Mouse (Mus musculus): ENCODE data around the gene Hprt. TPM values are rescaled to one million over a fixed set of nuclear protein-coding genes. Genes with fewer than 3 reads are reported as not detected.
"Not testable (repeated sequence)": the region's sequence is repeated elsewhere in the genome, so short reads cannot be mapped to it uniquely, and the experiment has no call there.

The Hprt gene
- polyA plus RNA-seq, 1 experiment: 4.2 TPM

- no peak for TF ChIP-seq FLI1 (IDR thresholded peaks at IDR 0.05; ENCODE audit: low read length)
- TF ChIP-seq GATA1 (IDR thresholded peaks at IDR 0.05; ENCODE audit: borderline replicate concordance, low read length): no peak
- no peaks in the 10 kb centered on the region for H3K36me3 ChIP-seq (replicated peaks; ENCODE audit: low read length)
Observed at GRCm38 (mm10) chrX:52981378-52981777, 6.6 kb upstream of the Hprt start.

GRCm38 (mm10) chrX:52994726-52995125, 6.8 kb downstream of the Hprt start:
- H3K36me3 ChIP-seq (replicated peaks; ENCODE audit: low read length): peaks cover 19% of the 10 kb centered on the region
- not testable (repeated sequence) for H3K4me1 ChIP-seq; H3K4me3 ChIP-seq (replicated peaks); H3K9me3 ChIP-seq; H3K27me3 ChIP-seq (replicated peaks)

More at GRCm38 (mm10) chrX:52981378-52981777, 6.6 kb upstream of the Hprt start:
- Histone ChIP-seq H3K27me3 (replicated peaks) (peaks cover 4% of the 10 kb centered on the region), H3K4me3 (replicated peaks) (no peak overlapping the region), H3K4me1 (no peaks in the 10 kb centered on the region), H3K9me3 (no peaks in the 10 kb centered on the region)

- peaks cover 54% of the 10 kb centered on the region for H3K36me3 ChIP-seq (replicated peaks; ENCODE audit: low read length)
- H3K9me3 ChIP-seq: not testable (repeated sequence)
Observed at GRCm38 (mm10) chrX:53004887-53005286, 16.9 kb downstream of the Hprt start.

GRCm38 (mm10) chrX:53006062-53006461, 18.1 kb downstream of the Hprt start:
- Histone ChIP-seq H3K27me3 (replicated peaks) (no peaks in the 10 kb centered on the region), H3K4me1 (no peaks in the 10 kb centered on the region), H3K36me3 (replicated peaks; ENCODE audit: low read length) (peaks cover 55% of the 10 kb centered on the region), H3K4me3 (replicated peaks) (no peak overlapping the region), H3K9me3 (no peaks in the 10 kb centered on the region)
- no peak for TF ChIP-seq FLI1 (IDR thresholded peaks at IDR 0.05; ENCODE audit: low read length)
- TF ChIP-seq GATA1 (IDR thresholded peaks at IDR 0.05; ENCODE audit: borderline replicate concordance, low read length): no peak

More at GRCm38 (mm10) chrX:53004887-53005286, 16.9 kb downstream of the Hprt start:
- H3K27me3 ChIP-seq (replicated peaks); H3K4me1 ChIP-seq; H3K4me3 ChIP-seq (replicated peaks): not testable (repeated sequence)

- Histone ChIP-seq H3K36me3 (replicated peaks; ENCODE audit: low read length) (peaks cover 81% of the 10 kb centered on the region), H3K4me3 (replicated peaks) (no peak overlapping the region), H3K4me1 (no peaks in the 10 kb centered on the region), H3K9me3 (no peaks in the 10 kb centered on the region), H3K27me3 (replicated peaks) (no peaks in the 10 kb centered on the region)
- TF ChIP-seq GATA1 (IDR thresholded peaks at IDR 0.05; ENCODE audit: borderline replicate concordance, low read length) (no peak), FLI1 (IDR thresholded peaks at IDR 0.05; ENCODE audit: low read length) (no peak)
Observed at GRCm38 (mm10) chrX:53015549-53015948, 27.6 kb downstream of the Hprt start.

GRCm38 (mm10) chrX:53023021-53023420, 35.1 kb downstream of the Hprt start:
- Histone ChIP-seq H3K4me3 (replicated peaks) (no peak overlapping the region), H3K36me3 (replicated peaks; ENCODE audit: low read length) (peaks cover 40% of the 10 kb centered on the region), H3K27me3 (replicated peaks) (peaks cover 1% of the 10 kb centered on the region), H3K9me3 (no peaks in the 10 kb centered on the region), H3K4me1 (no peaks in the 10 kb centered on the region)
- TF ChIP-seq FLI1 (IDR thresholded peaks at IDR 0.05; ENCODE audit: low read length): no peak
- no peak for TF ChIP-seq GATA1 (IDR thresholded peaks at IDR 0.05; ENCODE audit: borderline replicate concordance, low read length)

- H3K27me3 ChIP-seq (replicated peaks); H3K9me3 ChIP-seq; H3K4me1 ChIP-seq; H3K4me3 ChIP-seq (replicated peaks): not testable (repeated sequence)
- H3K36me3 ChIP-seq (replicated peaks; ENCODE audit: low read length): peaks cover 31% of the 10 kb centered on the region
Observed at GRCm38 (mm10) chrX:53024268-53024667, 36.3 kb downstream of the Hprt start.

GRCm38 (mm10) chrX:53025471-53026223, 37.7 kb downstream of the Hprt start:
- Histone ChIP-seq H3K4me3 (replicated peaks) (no peak overlapping the region), H3K27me3 (replicated peaks) (peaks cover 2% of the 10 kb centered on the region), H3K4me1 (no peaks in the 10 kb centered on the region; the same call in 1 of the 2 replicates), H3K9me3 (no peaks in the 10 kb centered on the region), H3K36me3 (replicated peaks; ENCODE audit: low read length) (peaks cover 21% of the 10 kb centered on the region)
- no peak for TF ChIP-seq FLI1 (IDR thresholded peaks at IDR 0.05; ENCODE audit: low read length)
- no peak for TF ChIP-seq GATA1 (IDR thresholded peaks at IDR 0.05; ENCODE audit: borderline replicate concordance, low read length)

GRCm38 (mm10) chrX:53029559-53029958, 41.6 kb downstream of the Hprt start:
- no peaks in the 10 kb centered on the region for H3K9me3 ChIP-seq
- TF ChIP-seq FLI1 (IDR thresholded peaks at IDR 0.05; ENCODE audit: low read length) (no peak), GATA1 (IDR thresholded peaks at IDR 0.05; ENCODE audit: borderline replicate concordance, low read length) (no peak)
- no peak overlapping the region for H3K4me3 ChIP-seq (replicated peaks)
- H3K27me3 ChIP-seq (replicated peaks): peaks cover 2% of the 10 kb centered on the region
- no peaks in the 10 kb centered on the region; the same call in 1 of the 2 replicates for H3K4me1 ChIP-seq
- no peaks in the 10 kb centered on the region for H3K36me3 ChIP-seq (replicated peaks; ENCODE audit: low read length)

- peaks cover 3% of the 10 kb centered on the region for H3K27me3 ChIP-seq (replicated peaks)
- no peak overlapping the region for H3K4me3 ChIP-seq (replicated peaks)
- TF ChIP-seq FLI1 (IDR thresholded peaks at IDR 0.05; ENCODE audit: low read length) (no peak), GATA1 (IDR thresholded peaks at IDR 0.05; ENCODE audit: borderline replicate concordance, low read length) (no peak)
- no peaks in the 10 kb centered on the region for H3K36me3 ChIP-seq (replicated peaks; ENCODE audit: low read length)
- no peaks in the 10 kb centered on the region for H3K9me3 ChIP-seq
- H3K4me1 ChIP-seq: peaks cover 12% of the 10 kb centered on the region
Observed at GRCm38 (mm10) chrX:53038194-53038593, 50.3 kb downstream of the Hprt start.

- H3K4me1 ChIP-seq: peaks cover 15% of the 10 kb centered on the region
- peaks cover 3% of the 10 kb centered on the region for H3K27me3 ChIP-seq (replicated peaks)
- no peak overlapping the region for H3K4me3 ChIP-seq (replicated peaks)
- TF ChIP-seq FLI1 (IDR thresholded peaks at IDR 0.05; ENCODE audit: low read length): no peak
- no peak for TF ChIP-seq GATA1 (IDR thresholded peaks at IDR 0.05; ENCODE audit: borderline replicate concordance, low read length)
- no peaks in the 10 kb centered on the region for H3K9me3 ChIP-seq
- no peaks in the 10 kb centered on the region for H3K36me3 ChIP-seq (replicated peaks; ENCODE audit: low read length)
Observed at GRCm38 (mm10) chrX:53039651-53040050, 51.7 kb downstream of the Hprt start.

Data from megakaryocyte, embryonic 14.5 days (primary cell).